In the genomic region with DNA sequence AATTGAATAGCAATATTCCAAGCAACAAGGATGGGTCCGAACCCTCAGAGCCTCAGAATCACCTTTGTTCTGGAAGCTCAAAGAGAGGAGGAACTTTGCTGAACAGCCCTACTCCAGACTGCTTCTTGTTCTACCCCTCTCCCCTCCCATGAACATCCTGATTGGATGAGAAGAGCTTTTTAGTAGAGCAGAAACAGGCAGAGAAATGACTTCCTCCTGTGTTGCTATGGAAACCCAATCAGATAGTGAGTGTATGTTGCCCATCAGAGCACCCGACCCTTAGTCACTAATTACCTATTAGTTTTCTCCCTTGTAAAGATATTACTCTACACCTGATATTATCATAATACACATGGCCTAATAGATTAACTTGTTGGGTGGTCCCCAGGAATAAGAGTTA, we compare ENCODE assay signal across 16 mouse cellular contexts.
"Had no signal": no experiment of that assay in that cellular context is flagged by ENCODE, and none has a peak within 500 bp of the region (broad histone marks: within the 10 kb centered on the region; RNA-seq: fewer than 3 reads in every experiment).

No protein-coding gene starts in this region.

- H3K4me1 ChIP-seq: limb, embryonic 15.5 days had no signal

- H3K27me3 ChIP-seq: limb, embryonic 12.5 days; limb, embryonic 15.5 days; neural tube, embryonic 13.5 days had no signal

- H3K9me3 ChIP-seq: limb, embryonic 12.5 days; limb, embryonic 15.5 days; neural tube, embryonic 13.5 days had no signal

- ATAC-seq: intestine, postnatal 0 days; liver, postnatal 0 days; lung, postnatal 0 days had no signal

- H3K4me2 ChIP-seq: limb, embryonic 12.5 days; limb, embryonic 15.5 days; liver, embryonic 11.5 days; lung, embryonic 14.5 days; neural tube, embryonic 13.5 days had no signal

- H3K36me3 ChIP-seq: limb, embryonic 12.5 days; limb, embryonic 15.5 days; neural tube, embryonic 13.5 days had no signal

- H3K9ac ChIP-seq: limb, embryonic 12.5 days; limb, embryonic 15.5 days; liver, embryonic 14.5 days; liver, postnatal 0 days; lung, embryonic 14.5 days; neural tube, embryonic 13.5 days had no signal

- H3K27ac ChIP-seq: limb, embryonic 12.5 days; limb, embryonic 15.5 days; liver, embryonic 14.5 days; macrophage; neural tube, embryonic 13.5 days had no signal

- DNase-seq: kidney, adult 2 months; kidney, postnatal 10 days; kidney, postnatal 4 days; liver, postnatal 0 days; lung, embryonic 14.5 days; thymus, adult 18-20 months; thymus, postnatal 36 days had no signal

- H3K4me3 ChIP-seq: limb, embryonic 12.5 days; limb, embryonic 15.5 days; myocyte; neural tube, embryonic 13.5 days had no signal
